ENCODE assay signal across 27 mouse cellular contexts in genomic region chr17:33892429-33892828, GRCm38 (mm10). TPM values are rescaled to one million over a fixed set of nuclear protein-coding genes. Genes with fewer than 3 reads are reported as not detected.
DNase-seq lines count a peak whose midpoint lies in the region; TF ChIP-seq lines count a peak whose summit lies in the region.
"Had no signal": no experiment of that assay in that cellular context is flagged by ENCODE, and none has a peak within 500 bp of the region (broad histone marks: within the 10 kb centered on the region; RNA-seq: fewer than 3 reads in every experiment).

No protein-coding gene starts in this region.

- peaks cover 4 to 10% of the 10 kb centered on the region in 2 experiments for H3K4me1 ChIP-seq in ES-E14 (ENCODE audit: control insufficient read depth in 2 of 2, insufficient read depth in 2 of 2, low read length in 2 of 2, poor library complexity in 1 of 2)
- H3K4me1 ChIP-seq in embryonic facial prominence, embryonic 10.5 days, result peaks cover 19% of the 10 kb centered on the region

- no peaks in the 10 kb centered on the region; the same call in 1 of the 2 replicates for H3K9me3 ChIP-seq in ES-E14 (ENCODE audit: control insufficient read depth, insufficient read depth, low read depth, low read length)
- H3K9me3 ChIP-seq in embryonic facial prominence, embryonic 10.5 days, result no peaks in the 10 kb centered on the region
- H3K9me3 ChIP-seq: embryonic facial prominence, embryonic 13.5 days; forebrain, embryonic 12.5 days; heart, embryonic 13.5 days; hindbrain, embryonic 15.5 days had no signal

- peak; percentile 27 for DNase-seq in cerebellum, adult 11-12 months
- DNase-seq in cerebellum, adult 11 months, result no peak
- DNase-seq in 3T3-L1 (ENCODE audit: low read depth, low spot score) (peak; percentile 81), ES-E14 (ENCODE audit: low read depth, low spot score) (no peak)
- no peak for DNase-seq in embryonic facial prominence, embryonic 10.5 days (ENCODE audit: low spot score)
- DNase-seq in gastrocnemius, postnatal 25 days, result no peak
- DNase-seq in adrenal gland, postnatal 25 days, result no peak
- DNase-seq: adrenal gland, adult 8-10 months; cerebellum, adult 2 months; cerebellum, postnatal 14 days; gastrocnemius, postnatal 10 days; heart, postnatal 36 days; kidney, adult 2 months had no signal

- 0 out of 2 replicates have a peak, but pooled peaks cover 4% of the 10 kb centered on the region for H3K27me3 ChIP-seq in embryonic facial prominence, embryonic 10.5 days (replicated peaks; ENCODE audit: low read depth, poor library complexity, severe bottlenecking)
- H3K27me3 ChIP-seq: embryonic facial prominence, embryonic 13.5 days; forebrain, embryonic 12.5 days; heart, embryonic 13.5 days; hindbrain, embryonic 15.5 days; Patski had no signal

- peak overlapping the region; percentile 83 for H3K27ac ChIP-seq in ES-E14 (ENCODE audit: insufficient read depth, low read depth, low read length, poor library complexity, severe bottlenecking)
- H3K27ac ChIP-seq in embryonic facial prominence, embryonic 10.5 days (replicated peaks), result no peak overlapping the region
- H3K27ac ChIP-seq: embryonic facial prominence, embryonic 13.5 days; forebrain, embryonic 12.5 days; heart, embryonic 13.5 days; hindbrain, embryonic 15.5 days had no signal

- 19% methylated on average over 7 of the region's 7 CpGs for WGBS in embryonic facial prominence, embryonic 10.5 days

- in situ Hi-C loops in ES-E14 (cut with MboI; ENCODE audit: low sequenced_read_pairs in 2 of 2, unreplicated experiment in 2 of 2), result no loop called here

- H3K9ac ChIP-seq in ES-E14 (ENCODE audit: insufficient read depth, low read depth, low read length, poor library complexity, severe bottlenecking), result no peak overlapping the region
- H3K9ac ChIP-seq: embryonic facial prominence, embryonic 13.5 days; forebrain, embryonic 12.5 days; hindbrain, embryonic 15.5 days had no signal

- H3K36me3 ChIP-seq in ES-E14 (ENCODE audit: control insufficient read depth, insufficient read depth, low read length, poor library complexity, severe bottlenecking), result peaks cover 3% of the 10 kb centered on the region; the same call in 1 of the 2 replicates
- no peaks in the 10 kb centered on the region for H3K36me3 ChIP-seq in embryonic facial prominence, embryonic 10.5 days (replicated peaks)
- H3K36me3 ChIP-seq: embryonic facial prominence, embryonic 13.5 days; forebrain, embryonic 12.5 days; heart, embryonic 13.5 days; hindbrain, embryonic 15.5 days had no signal

- H3K4me3 ChIP-seq in ES-E14 (ENCODE audit: insufficient read depth in 1 of 2, low read depth in 1 of 2, low read length in 2 of 2, poor library complexity in 1 of 2, severe bottlenecking in 1 of 2), result no peak overlapping the region
- H3K4me3 ChIP-seq in embryonic facial prominence, embryonic 10.5 days, result peak overlapping the region; percentile 1; the same call in 1 of the 2 replicates
- H3K4me3 ChIP-seq: embryonic facial prominence, embryonic 13.5 days; forebrain, embryonic 12.5 days; heart, embryonic 13.5 days; hindbrain, embryonic 15.5 days had no signal

TF ChIP-seq in ES-E14, 5 proteins besides CTCF, POLR2A, EP300 and RAD21:
- TF ChIP-seq HCFC1 (IDR thresholded peaks at IDR 0.05; ENCODE audit: borderline replicate concordance, insufficient read depth, low read length), result no peak
- no peak for TF ChIP-seq ZC3H11A (IDR thresholded peaks at IDR 0.05; ENCODE audit: borderline replicate concordance, low read depth, low read length)
- no peak for TF ChIP-seq CHD2 (IDR thresholded peaks at IDR 0.05; ENCODE audit: low read depth, low read length)
- no peak for TF ChIP-seq MAFK (IDR thresholded peaks at IDR 0.05; ENCODE audit: insufficient read depth, low read depth, low read length)
- no peak for TF ChIP-seq ZNF384 (IDR thresholded peaks at IDR 0.05; ENCODE audit: low read depth, low read length)

RNA-seq across cellular contexts. Expression of gene Kifc1, which starts 2.0 kb away (rescaled TPM):
- total RNA-seq in ES-E14 (2012; rRNA removed), result 149 and 187 TPM in 2 replicates
- polyA plus RNA-seq in embryonic facial prominence, embryonic 10.5 days (2016; fragmentation: Nextera tagmentation; extraction: Ambion mirVana), result 7.0 and 8.5 TPM in 2 replicates
- total RNA-seq in gastrocnemius, postnatal 25 days (2021), result 1 to 10 TPM in 1 of 2 experiments, under 1 TPM in 1; 0.95 to 1.0 TPM
- 7.0 and 11.3 TPM in 2 replicates for total RNA-seq in adrenal gland, postnatal 25 days (2021)

RNA-seq across cellular contexts. Expression of gene Platr17, which starts 12.5 kb away (rescaled TPM):
- 33.2 and 46.0 TPM in 2 replicates for total RNA-seq in ES-E14 (2012; rRNA removed)
- 0.27 and 0.45 TPM in 2 replicates for polyA plus RNA-seq in embryonic facial prominence, embryonic 10.5 days (2016; fragmentation: Nextera tagmentation; extraction: Ambion mirVana)
- total RNA-seq in gastrocnemius, postnatal 25 days (2021), result not detected
- not detected in 2 replicates for total RNA-seq in adrenal gland, postnatal 25 days (2021)
- total RNA-seq: adrenal gland, adult 8-10 months; gastrocnemius, postnatal 10 days; heart, postnatal 36 days; MEL had no signal
- polyA plus RNA-seq: C2C12; forebrain, embryonic 12.5 days; gonadal fat pad, adult 2 months; heart, postnatal 0 days; intestine, embryonic 16.5 days; kidney, adult 2 months; Patski had no signal

RNA-seq across cellular contexts. Expression of gene Daxx, which starts 16.8 kb away (rescaled TPM):
- 67.3 and 73.7 TPM in 2 replicates for total RNA-seq in ES-E14 (2012; rRNA removed)
- polyA plus RNA-seq in embryonic facial prominence, embryonic 10.5 days (2016; fragmentation: Nextera tagmentation; extraction: Ambion mirVana), result 80.0 and 84.9 TPM in 2 replicates
- 10 to 100 TPM; 10.2 to 11.7 TPM for total RNA-seq in gastrocnemius, postnatal 25 days (2021)
- total RNA-seq in adrenal gland, postnatal 25 days (2021), result 35.2 and 36.4 TPM in 2 replicates

RNA-seq across cellular contexts. Expression of gene Gm7029, which starts 18.8 kb away (rescaled TPM):
- 11.6 and 19.7 TPM in 2 replicates for total RNA-seq in ES-E14 (2012; rRNA removed)
- polyA plus RNA-seq in embryonic facial prominence, embryonic 10.5 days (2016; fragmentation: Nextera tagmentation; extraction: Ambion mirVana), result not detected in 2 replicates
- total RNA-seq in gastrocnemius, postnatal 25 days (2021), result not detected
- not detected in 2 replicates for total RNA-seq in adrenal gland, postnatal 25 days (2021)
- total RNA-seq: adrenal gland, adult 8-10 months; common myeloid progenitor, adult 5-6 weeks; gastrocnemius, postnatal 10 days; heart, postnatal 36 days; MEL had no signal
- polyA plus RNA-seq: C2C12; cerebellum, adult 2 months; embryonic facial prominence, embryonic 13.5 days; forebrain, embryonic 12.5 days; forebrain, embryonic 16.5 days; frontal cortex, adult 2 months; gonadal fat pad, adult 2 months; heart, embryonic 13.5 days; heart, postnatal 0 days; hindbrain, embryonic 11.5 days; hindbrain, embryonic 15.5 days; intestine, embryonic 16.5 days; kidney, adult 2 months; Patski had no signal

RNA-seq across cellular contexts. Expression of gene Tapbp, which starts 23.3 kb away (rescaled TPM):
- 39.4 and 64.9 TPM in 2 replicates for total RNA-seq in ES-E14 (2012; rRNA removed)
- 9.9 and 11.8 TPM in 2 replicates for polyA plus RNA-seq in embryonic facial prominence, embryonic 10.5 days (2016; fragmentation: Nextera tagmentation; extraction: Ambion mirVana)
- total RNA-seq in gastrocnemius, postnatal 25 days (2021), result 10 to 100 TPM; 31.2 to 41.2 TPM
- total RNA-seq in adrenal gland, postnatal 25 days (2021), result 101 and 166 TPM in 2 replicates

Comparison
In these comparisons a context has a peak if more than half of its experiments do, and no peak if none do; other contexts are left out.
1. DNase-seq: peak in cerebellum, adult 11-12 months (single experiment) and 3T3-L1 (single experiment); none in cerebellum, adult 11 months (single experiment), ES-E14 (single experiment), embryonic facial prominence, embryonic 10.5 days (single experiment), gastrocnemius, postnatal 25 days (single experiment) and adrenal gland, postnatal 25 days (single experiment).
2. RNA of gene Kifc1, which starts 2.0 kb away (total RNA-seq): 149 to 187 TPM in ES-E14; 7.0 to 11.3 TPM in adrenal gland, postnatal 25 days and 0.95 to 1.0 TPM in gastrocnemius, postnatal 25 days; every median in the first group is over 10 times any median in the second.
3. RNA of gene Platr17, which starts 12.5 kb away (total RNA-seq): 33.2 to 46.0 TPM in ES-E14; not detected in gastrocnemius, postnatal 25 days and not detected in adrenal gland, postnatal 25 days; every median in the first group is over 10 times any median in the second.